Mouse (Mus musculus) forebrain, embryonic 11.5 days (tissue): ENCODE results near the gene Mvk. TPM values are rescaled to one million over a fixed set of nuclear protein-coding genes. Genes with fewer than 3 reads are reported as not detected.

Experiments
- ATAC-seq: fragments of 200-750 bp; cut with Nextera tagmentation; replicated peaks from 2 replicates; pipeline ENCODE4 v1.8.0; 2017; ENCODE audit warnings: moderate TSS enrichment; ENCODE audit not compliant: low FRiP score
- DNase-seq: peaks from one replicate; pipeline ENCODE4 v3.0.0-alpha.2; 2017; ENCODE audit warnings: low spot score
- H3K27ac ChIP-seq: fragments of 300-500 bp; sonication (generic); 2 replicates; pipeline ENCODE4 v1.5.1; 2014; ENCODE audit warnings: low read depth, low read length
- H3K27me3 ChIP-seq: fragments of 300-500 bp; sonication (generic); 2 replicates; pipeline ENCODE4 v1.6.1; 2014; ENCODE audit warnings: mild to moderate bottlenecking, low read length, mixed read lengths; ENCODE audit not compliant: control insufficient read depth, insufficient read depth
- H3K36me3 ChIP-seq: fragments of 300-500 bp; sonication (generic); 2 replicates; pipeline ENCODE4 v1.6.1; 2014; ENCODE audit warnings: mild to moderate bottlenecking, low read length, moderate library complexity, mixed read lengths; ENCODE audit not compliant: control insufficient read depth, insufficient read depth
- H3K4me1 ChIP-seq: fragments of 300-500 bp; sonication (generic); replicated peaks from 2 replicates; pipeline ENCODE4 v1.6.1; 2014; ENCODE audit warnings: low read length, mixed read lengths; ENCODE audit not compliant: control insufficient read depth, insufficient read depth
- H3K4me2 ChIP-seq: fragments of 300-500 bp; sonication (generic); 2 replicates; pipeline ENCODE4 v1.6.1; 2014; ENCODE audit warnings: low read depth, mild to moderate bottlenecking, low read length, moderate library complexity, mixed read lengths; ENCODE audit not compliant: severe bottlenecking
- H3K4me3 ChIP-seq: fragments of 300-500 bp; sonication (generic); 2 replicates; pipeline ENCODE4 v1.5.1; 2014; ENCODE audit warnings: low read depth, low read length
- H3K9ac ChIP-seq: fragments of 300-500 bp; sonication (generic); 2 replicates; pipeline ENCODE4 v1.6.1; 2014; ENCODE audit warnings: low read length
- H3K9me3 ChIP-seq: fragments of 300-500 bp; sonication (generic); 2 replicates; pipeline ENCODE4 v1.6.1; 2016; ENCODE audit warnings: low read length, mixed read lengths; ENCODE audit not compliant: control insufficient read depth
- WGBS: fragments of 180-500 bp; shearing (Covaris S2); extraction: QIAGEN DNeasy Blood & Tissue Kit; methylation state at CpG from one replicate; pipeline ENCODE4 v1.1.7; 2014; 5-methylcytosine and 5-hydroxymethylcytosine counted together
- polyA plus RNA-seq: library from polyadenylated mRNA; unstranded; fragments of >200 nt; fragmentation: Nextera tagmentation; extraction: Ambion mirVana; gene quantifications from 2 replicates; pipeline ENCODE4 v1.2.1, GENCODE M21; 2014

The Mvk gene
- 58.3 and 65.0 TPM in 2 replicates for polyA plus RNA-seq

DNA sequence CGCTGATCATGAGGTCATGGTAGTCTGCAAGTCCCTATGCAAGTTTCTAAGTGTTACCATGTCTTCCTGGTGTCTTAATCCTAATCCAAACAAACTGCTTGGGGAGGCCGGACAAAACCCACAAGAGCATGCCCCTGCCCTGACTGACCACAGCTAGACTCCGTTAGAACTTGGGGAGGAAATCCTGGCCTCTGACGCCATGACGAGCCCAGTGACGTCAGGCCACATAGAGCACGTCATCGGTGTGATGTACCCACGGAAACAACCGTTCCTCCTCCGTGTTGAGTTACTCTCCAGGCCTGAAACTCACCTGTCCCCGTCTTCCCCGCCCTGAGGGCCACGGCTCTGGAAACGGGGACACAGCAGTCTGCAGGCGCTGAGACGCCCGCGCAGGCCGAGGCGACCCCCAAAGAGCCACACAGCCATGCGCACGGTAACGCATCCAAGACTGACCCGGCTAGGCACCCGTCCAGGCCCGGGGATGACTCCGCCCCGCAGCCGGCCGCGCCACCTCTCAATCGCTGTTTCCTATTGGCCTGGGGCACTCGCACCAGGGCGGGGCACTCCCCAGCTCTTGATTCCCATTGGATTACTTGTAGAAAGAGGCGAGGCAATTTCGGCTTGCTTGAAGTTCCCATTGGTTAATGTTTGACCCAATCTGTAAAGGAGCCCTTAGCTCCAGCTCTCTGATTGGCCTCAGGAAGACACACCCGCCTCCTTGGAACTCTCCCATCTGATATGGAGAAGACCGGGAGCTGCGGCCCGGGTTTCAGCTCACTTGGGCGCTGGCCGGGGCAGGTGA lies at the start of gene Mvk, which contains the start of gene Mmab:
TSS of gene Mvk (plus strand) at position 704 of the 802 bp plus-strand sequence.
TSS of gene Mmab (minus strand) at position 495 of the 802 bp plus-strand sequence.
- DNase-seq (peak; percentile 99), ATAC-seq (peak; percentile 99)
- Histone ChIP-seq H3K9me3 (no peaks in the 10 kb centered on the region), H3K4me2 (peak within 1 kb of the TSS; percentile 80), H3K27ac (no peak within 1 kb of the TSS), H3K36me3 (no peaks in the 10 kb centered on the region), H3K9ac (peak within 1 kb of the TSS; percentile 73), H3K27me3 (no peaks in the 10 kb centered on the region), H3K4me1 (peaks cover 7% of the 10 kb centered on the region; the same call in 1 of the 2 replicates), H3K4me3 (peak within 1 kb of the TSS; percentile 66)
- 3% methylated on average over 43 of the region's 43 CpGs for WGBS

- DNase-seq (no peak), ATAC-seq (no peak)
- 91% methylated on average over 14 of the region's 14 CpGs for WGBS
- no peaks in the 10 kb centered on the region for H3K4me1 ChIP-seq
- H3K36me3 ChIP-seq = peaks cover 20% of the 10 kb centered on the region; the same call in 1 of the 2 replicates
- H3K4me3 ChIP-seq = no peak overlapping the region
- no peaks in the 10 kb centered on the region for H3K27me3 ChIP-seq
- H3K9ac ChIP-seq = no peak overlapping the region
- H3K9me3 ChIP-seq = no peaks in the 10 kb centered on the region
- H3K4me2 ChIP-seq = no peak overlapping the region
- no peak overlapping the region for H3K27ac ChIP-seq
Observed at GRCm38 (mm10) chr5:114406592-114406991, 37.5 kb upstream of the Mvk start.

GRCm38 (mm10) chr5:114407269-114407668 lies 36.8 kb upstream of the Mvk start:
- no peak overlapping the region for H3K4me3 ChIP-seq
- DNase-seq (no peak), ATAC-seq (no peak)
- no peak overlapping the region for H3K27ac ChIP-seq
- H3K4me2 ChIP-seq = no peak overlapping the region
- no peaks in the 10 kb centered on the region for H3K9me3 ChIP-seq
- no peaks in the 10 kb centered on the region for H3K27me3 ChIP-seq
- no peak overlapping the region for H3K9ac ChIP-seq
- 91% methylated on average over 10 of the region's 10 CpGs for WGBS
- H3K36me3 ChIP-seq = peaks cover 22% of the 10 kb centered on the region; the same call in 1 of the 2 replicates
- H3K4me1 ChIP-seq = no peaks in the 10 kb centered on the region

DNA sequence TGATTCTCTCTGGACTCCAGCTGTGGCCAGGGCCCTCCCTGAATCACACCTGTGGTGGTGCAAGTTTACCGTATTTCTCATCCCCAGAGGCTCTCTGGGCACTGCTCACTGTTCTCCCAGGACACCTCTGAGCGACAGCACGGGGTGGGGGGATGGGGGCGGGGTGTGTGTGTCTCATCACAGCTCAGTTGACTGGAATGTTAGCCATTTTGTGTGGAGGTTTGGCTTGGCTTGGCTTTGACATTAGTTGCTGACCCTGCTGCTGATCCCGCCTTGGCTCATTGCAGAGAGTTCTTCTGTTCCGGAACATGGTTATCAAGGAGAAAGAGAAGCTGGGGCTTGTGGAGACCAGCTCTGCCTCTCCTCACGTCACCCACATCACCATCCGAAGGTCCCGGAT lies 36.3 kb upstream of the Mvk start:
- Histone ChIP-seq H3K9ac (no peak overlapping the region), H3K9me3 (no peaks in the 10 kb centered on the region), H3K27ac (no peak overlapping the region), H3K4me2 (no peak overlapping the region), H3K36me3 (peaks cover 21% of the 10 kb centered on the region; the same call in 1 of the 2 replicates), H3K4me1 (no peaks in the 10 kb centered on the region), H3K27me3 (no peaks in the 10 kb centered on the region), H3K4me3 (no peak overlapping the region)
- no peak for DNase-seq
- no peak for ATAC-seq
- WGBS = 93% methylated on average over 9 of the region's 9 CpGs

DNA sequence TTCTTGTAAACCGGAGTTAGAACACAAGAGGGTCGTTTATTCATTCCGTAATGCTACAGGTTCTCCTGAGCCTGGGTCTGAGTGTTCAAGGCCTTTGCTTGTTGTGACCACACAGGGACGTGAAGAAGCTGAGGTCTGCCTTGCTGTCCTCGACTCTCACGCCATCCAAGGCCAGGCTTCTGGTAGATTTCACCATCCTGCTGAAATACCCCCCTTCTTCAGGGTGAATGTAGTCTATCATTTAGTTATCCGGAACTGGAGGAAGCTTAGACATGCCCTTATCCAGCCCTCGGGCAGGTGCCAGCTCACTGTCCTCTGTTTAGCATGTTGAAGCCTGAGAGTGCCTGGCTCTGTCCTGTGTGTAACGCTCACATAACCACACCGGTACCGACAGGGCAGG lies 35.2 kb upstream of the Mvk start:
- Histone ChIP-seq H3K9ac (no peak overlapping the region), H3K36me3 (peaks cover 13% of the 10 kb centered on the region; the same call in 1 of the 2 replicates), H3K4me2 (no peak overlapping the region), H3K27me3 (no peaks in the 10 kb centered on the region), H3K4me3 (no peak overlapping the region), H3K4me1 (no peaks in the 10 kb centered on the region), H3K27ac (no peak overlapping the region), H3K9me3 (no peaks in the 10 kb centered on the region)
- DNase-seq = no peak
- WGBS = 94% methylated on average over 11 of the region's 11 CpGs
- ATAC-seq = no peak

DNA sequence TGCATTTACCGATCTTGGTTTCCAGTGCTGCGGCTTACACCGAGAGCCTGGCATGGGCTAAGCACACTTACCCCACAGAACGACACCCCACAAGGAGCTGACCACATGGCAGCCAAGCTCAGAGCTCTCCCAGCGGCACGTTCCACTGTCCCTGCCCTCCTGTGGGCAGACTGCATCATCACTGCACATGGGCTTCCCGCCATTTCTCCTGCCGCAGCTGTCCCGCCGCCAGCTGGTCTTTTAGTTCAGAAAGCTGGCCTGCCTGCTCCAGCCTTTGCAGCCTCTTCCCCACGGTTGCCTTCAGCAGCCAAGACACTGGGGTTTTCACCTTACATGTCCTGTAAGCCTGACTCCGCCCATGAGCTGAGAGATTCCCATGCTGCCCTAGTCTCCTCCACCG lies 33.6 kb upstream of the Mvk start:
- ATAC-seq (no peak), DNase-seq (no peak)
- H3K27ac ChIP-seq = no peak overlapping the region
- WGBS = 91% methylated on average over 13 of the region's 13 CpGs
- no peaks in the 10 kb centered on the region for H3K4me1 ChIP-seq
- no peak overlapping the region for H3K9ac ChIP-seq
- H3K27me3 ChIP-seq = no peaks in the 10 kb centered on the region
- H3K9me3 ChIP-seq = no peaks in the 10 kb centered on the region
- H3K36me3 ChIP-seq = peaks cover 13% of the 10 kb centered on the region; the same call in 1 of the 2 replicates
- no peak overlapping the region for H3K4me2 ChIP-seq
- no peak overlapping the region for H3K4me3 ChIP-seq

DNA sequence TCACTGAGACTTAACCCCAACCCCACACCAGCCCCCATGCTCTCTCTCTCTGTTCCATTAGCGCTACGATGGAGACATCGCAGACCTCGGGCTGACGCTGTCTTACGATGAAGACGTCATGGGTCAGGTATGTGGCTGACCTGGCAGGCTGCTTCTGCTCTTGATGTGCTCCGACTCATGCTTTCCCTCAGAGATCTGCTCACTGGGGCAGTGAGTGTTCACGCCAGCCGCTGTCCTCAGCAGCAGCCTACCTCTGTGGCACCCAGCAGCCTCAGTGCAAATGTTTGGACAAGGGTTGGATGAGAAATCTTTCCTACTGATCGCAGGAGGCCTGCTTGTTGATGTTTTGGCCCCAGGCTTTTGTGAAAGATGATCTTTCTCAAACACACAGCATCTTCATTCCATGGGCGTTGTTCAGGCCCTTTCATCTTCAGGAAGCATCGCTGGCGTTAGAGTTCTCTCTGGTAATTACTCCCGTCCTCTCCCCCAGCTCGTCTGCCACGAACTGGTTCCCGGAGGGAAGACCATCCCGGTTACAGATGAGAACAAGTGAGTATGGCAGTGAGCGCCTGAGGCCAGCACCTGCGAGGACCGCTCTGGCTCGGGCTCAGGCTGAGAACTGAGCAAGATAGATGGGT lies 31.6 kb upstream of the Mvk start:
- DNase-seq (no peak), ATAC-seq (no peak)
- peaks cover 15% of the 10 kb centered on the region; the same call in 1 of the 2 replicates for H3K36me3 ChIP-seq

GRCm38 (mm10) chr5:114413067-114413735 lies 30.9 kb upstream of the Mvk start:
- no peak for DNase-seq
- 88% methylated on average over 16 of the region's 16 CpGs for WGBS
- Histone ChIP-seq H3K9ac (no peak overlapping the region), H3K36me3 (peaks cover 15% of the 10 kb centered on the region; the same call in 1 of the 2 replicates), H3K27ac (no peak overlapping the region), H3K4me2 (no peak overlapping the region), H3K4me3 (no peak overlapping the region), H3K4me1 (no peaks in the 10 kb centered on the region), H3K9me3 (no peaks in the 10 kb centered on the region), H3K27me3 (no peaks in the 10 kb centered on the region)
- no peak for ATAC-seq

More for the DNA sequence above, 31.6 kb upstream of the Mvk start:
- no peak overlapping the region for H3K9ac ChIP-seq
- H3K4me1 ChIP-seq = no peaks in the 10 kb centered on the region
- H3K27me3 ChIP-seq = no peaks in the 10 kb centered on the region
- no peak overlapping the region for H3K4me2 ChIP-seq
- no peaks in the 10 kb centered on the region for H3K9me3 ChIP-seq
- no peak overlapping the region for H3K27ac ChIP-seq
- H3K4me3 ChIP-seq = no peak overlapping the region
- 85% methylated on average over 23 of the region's 23 CpGs for WGBS
